Mouse (Mus musculus) spleen, adult 12 weeks (tissue): ENCODE measurements around the gene Fam163b.

Experiments
- DNase-seq: peaks from one replicate; pipeline ENCODE4 v3.0.0; 2022; ENCODE audit warnings: low spot score

Fam163b gene

DNA sequence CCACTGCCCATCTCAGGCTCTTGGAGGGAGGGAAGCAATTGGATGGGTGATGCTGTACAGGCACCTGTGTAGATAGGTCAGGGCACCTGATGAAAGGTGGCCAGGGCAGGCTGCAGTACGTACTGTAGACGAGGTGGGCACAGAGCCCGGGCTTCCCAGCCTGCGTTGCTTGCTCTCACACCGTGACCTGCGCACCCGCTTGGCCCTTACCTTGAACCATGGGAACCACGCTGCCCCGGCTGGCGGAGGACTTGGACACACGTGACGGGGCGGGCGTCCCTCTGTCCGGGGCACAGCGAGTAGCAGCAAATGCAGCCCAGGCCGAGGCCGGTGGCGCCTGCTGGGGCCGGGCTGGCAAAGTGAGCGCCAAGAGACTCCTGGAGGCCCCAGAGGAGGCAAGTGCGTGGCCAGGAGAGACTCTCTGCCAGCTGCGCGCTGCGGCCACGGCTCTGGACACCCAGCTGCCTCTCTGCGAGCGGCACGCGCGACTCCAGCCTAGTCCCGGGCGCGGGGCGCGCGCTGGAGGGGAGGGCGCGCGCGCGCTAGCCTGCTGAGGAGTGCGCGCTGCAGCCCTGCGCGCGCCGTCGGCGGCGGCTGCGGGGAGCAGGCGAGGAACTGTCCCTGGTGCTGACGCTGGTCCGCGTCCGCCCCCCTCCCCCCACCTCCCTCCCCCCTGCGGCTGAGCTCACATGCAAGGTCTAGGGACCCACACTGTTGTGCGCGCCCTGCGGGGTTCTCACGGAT is at the start of gene Fam163b:
Gene Fam163b (minus strand): TSS at position 542 of the 744 bp plus-strand sequence.
- DNase-seq: no peak

DNA sequence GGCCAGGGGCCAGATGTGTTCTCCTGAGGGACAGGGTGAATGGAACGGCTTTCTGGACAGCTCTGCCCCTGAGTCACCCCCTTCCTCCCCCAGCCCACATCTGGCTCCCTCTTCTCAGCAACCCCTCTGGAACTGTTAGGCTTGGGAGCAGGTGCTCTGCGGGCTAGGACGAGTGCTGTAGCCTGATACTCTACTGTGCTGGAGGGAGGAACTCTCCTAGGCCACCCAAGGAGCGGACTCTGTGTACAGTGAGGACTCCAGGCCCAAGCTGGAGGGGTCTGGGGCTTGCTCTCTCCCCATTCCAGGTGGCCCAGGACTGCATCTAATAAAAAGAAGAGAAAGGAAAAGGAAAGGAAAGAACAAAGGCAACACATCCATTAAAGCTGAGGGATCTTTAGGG is 47.7 kb upstream of the Fam163b start:
- no peak for DNase-seq

DNA sequence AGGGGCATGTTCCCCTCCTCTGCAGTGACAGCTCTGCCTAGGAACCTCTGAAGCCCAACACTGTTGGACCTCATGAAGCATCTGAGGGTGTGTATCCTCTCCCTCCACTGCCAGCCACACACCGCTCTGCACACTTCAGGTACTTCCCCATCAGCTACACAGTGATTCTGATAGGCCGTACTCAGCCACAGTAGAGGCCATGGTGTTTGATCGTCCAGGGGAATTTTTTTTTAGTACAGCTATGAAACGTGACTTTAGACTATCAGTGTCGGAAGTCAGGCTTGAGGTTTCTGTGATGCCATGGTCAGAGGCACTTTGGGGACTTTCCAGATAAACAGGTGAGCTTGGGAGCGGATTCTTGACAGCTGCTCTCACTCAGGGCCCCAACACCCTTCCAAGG is 45.2 kb upstream of the Fam163b start:
- no peak for DNase-seq

DNA sequence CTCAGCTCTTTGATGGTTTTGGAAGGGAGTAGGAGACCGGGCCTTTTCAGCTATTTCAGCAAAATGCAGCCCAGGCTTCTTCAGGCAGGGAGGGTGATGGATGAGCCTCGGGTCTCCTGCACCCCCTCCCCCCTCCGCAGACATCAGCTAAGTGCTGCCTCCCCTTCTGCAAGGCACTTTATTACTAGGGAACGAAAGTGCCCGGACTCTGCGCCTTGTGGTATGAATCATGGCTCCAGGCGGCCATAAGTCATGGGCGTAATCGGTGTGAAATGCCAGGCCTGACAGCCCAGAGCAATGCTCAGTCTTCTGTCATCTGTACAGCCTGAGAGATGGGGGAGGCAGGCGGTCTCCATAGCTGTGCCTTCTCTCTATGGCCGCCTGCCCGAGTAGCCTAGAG is 41.4 kb upstream of the Fam163b start:
- no peak for DNase-seq

GRCm38 (mm10) chr2:27181907-27182306 is 39.6 kb upstream of the Fam163b start:
- DNase-seq: no peak

DNA sequence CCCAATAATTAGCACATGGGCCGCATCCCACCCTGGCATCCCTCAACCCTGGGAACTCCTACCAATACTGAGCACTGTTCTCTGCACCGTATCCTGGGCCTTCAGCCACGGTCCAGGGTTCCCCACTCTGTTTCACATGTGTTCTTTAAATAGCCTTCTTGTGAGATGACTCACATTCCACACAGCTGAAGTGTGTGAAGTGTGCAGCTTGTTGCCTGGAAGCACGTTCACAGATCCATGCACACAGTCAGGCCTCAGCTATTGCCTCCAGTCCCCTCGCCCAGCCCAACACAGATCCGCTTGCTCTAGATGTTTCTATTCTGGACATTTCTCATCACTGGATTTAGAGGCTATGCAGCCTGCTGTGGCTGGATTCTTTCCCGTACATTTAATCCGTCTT is 36.8 kb upstream of the Fam163b start:
- no peak for DNase-seq

- DNase-seq: no peak
Measured at GRCm38 (mm10) chr2:27175696-27176267, 33.5 kb upstream of the Fam163b start.

GRCm38 (mm10) chr2:27174242-27174641 is 32.0 kb upstream of the Fam163b start:
- no peak for DNase-seq

DNA sequence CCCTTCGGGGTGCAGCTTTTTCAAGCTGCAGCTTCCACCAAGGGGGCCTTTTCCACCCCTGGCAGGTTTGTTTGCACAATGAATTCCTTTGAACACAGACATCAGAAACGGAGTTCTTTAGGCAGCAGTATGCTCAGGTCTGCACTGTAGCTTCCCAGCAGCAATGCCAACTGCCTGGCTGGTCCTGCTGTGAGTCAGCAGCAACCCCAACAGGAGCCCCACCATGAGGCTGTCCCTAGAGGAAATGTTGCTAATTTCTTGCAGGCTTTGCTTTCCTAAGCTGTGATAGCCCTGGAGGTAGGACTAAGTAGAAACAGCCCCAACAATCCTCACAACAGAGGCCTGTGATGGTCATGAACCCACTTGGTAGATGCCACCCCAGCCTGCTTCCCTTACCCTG is 24.7 kb upstream of the Fam163b start:
- DNase-seq: no peak

DNA sequence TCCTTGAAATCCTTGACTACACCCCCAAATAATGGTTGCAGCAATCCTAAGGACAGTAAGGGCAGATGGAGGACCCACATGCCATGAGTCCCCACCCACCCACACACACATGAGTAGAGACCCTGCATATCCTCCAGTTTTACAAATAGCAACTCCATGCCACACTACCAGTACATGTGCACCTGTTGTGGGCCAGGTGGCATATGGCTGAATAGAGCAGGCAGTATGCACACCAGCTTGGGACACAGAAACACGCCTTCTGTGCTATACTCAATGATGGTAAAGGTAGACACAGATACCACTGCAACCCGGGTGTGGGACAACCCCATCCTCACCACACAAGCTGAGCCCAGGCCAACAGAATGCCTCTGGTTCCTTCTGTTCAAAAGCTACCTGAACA is 23.8 kb upstream of the Fam163b start:
- no peak for DNase-seq

DNA sequence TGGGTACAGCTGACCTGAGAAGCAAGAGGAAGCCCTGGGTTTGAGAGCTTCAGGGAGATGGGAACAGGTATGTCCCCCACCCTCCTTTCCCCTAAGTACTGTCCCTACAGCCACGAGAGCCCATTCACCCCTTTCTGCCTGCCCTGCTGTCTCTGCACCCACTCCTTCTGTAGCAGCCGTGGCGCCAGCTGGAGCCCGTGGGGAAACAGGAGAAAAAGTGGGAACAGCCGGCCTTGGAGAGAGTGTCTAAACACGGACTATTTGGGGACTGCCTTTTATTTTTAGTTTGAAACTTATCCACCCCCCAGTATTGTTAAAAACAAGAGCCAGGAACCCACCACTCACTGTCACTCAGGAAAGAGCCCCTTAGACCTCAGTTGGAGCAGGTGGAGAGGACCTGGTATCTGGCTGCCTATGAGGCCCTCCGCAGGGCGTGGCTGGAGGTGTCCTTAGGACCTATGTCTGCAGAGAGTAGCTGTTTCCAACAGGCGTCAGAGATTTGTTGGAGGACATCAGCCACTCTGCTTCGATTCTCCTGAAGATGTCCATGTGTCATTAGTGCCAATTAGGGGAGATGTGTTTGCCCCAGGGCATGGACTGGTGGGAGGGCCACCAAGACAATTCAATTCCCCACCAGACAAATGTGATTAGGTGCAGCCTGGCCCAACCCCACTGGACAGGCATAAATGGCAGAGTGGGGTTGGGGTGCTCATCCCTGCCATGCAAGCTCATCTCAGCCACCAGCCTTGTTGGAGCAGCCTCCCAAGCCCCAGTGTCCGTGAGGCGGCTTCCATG is 22.7 kb upstream of the Fam163b start, which contains the start of gene Dbh:
Gene Dbh (plus strand): TSS at position 438 of the 795 bp plus-strand sequence.
- DNase-seq: no peak

DNA sequence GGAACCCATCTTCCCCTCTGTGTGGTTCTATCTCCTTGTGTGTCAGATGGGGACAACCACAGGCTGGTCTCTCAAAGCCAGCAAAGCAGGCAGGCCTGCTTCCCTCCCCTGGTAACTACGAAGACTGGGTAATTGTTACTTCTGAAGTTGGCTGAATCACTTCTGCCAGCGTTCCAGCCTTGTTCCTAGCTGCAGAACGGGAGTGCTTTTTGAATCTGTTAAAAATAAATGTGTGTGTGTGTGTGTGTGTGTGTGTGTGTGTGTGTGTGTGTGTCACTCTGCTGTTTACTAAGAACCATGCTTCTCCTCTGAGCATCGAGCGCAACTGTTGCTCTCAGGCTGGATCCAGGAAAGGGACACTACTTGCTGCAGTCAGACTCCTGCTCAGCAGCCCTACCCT is 21.6 kb upstream of the Fam163b start:
- DNase-seq: no peak

- DNase-seq: no peak
Measured at GRCm38 (mm10) chr2:27162656-27163055, 20.4 kb upstream of the Fam163b start.

GRCm38 (mm10) chr2:27161526-27161925 is 19.2 kb upstream of the Fam163b start:
- no peak for DNase-seq

- DNase-seq: no peak
Measured at GRCm38 (mm10) chr2:27156596-27156995, 14.3 kb upstream of the Fam163b start.

DNA sequence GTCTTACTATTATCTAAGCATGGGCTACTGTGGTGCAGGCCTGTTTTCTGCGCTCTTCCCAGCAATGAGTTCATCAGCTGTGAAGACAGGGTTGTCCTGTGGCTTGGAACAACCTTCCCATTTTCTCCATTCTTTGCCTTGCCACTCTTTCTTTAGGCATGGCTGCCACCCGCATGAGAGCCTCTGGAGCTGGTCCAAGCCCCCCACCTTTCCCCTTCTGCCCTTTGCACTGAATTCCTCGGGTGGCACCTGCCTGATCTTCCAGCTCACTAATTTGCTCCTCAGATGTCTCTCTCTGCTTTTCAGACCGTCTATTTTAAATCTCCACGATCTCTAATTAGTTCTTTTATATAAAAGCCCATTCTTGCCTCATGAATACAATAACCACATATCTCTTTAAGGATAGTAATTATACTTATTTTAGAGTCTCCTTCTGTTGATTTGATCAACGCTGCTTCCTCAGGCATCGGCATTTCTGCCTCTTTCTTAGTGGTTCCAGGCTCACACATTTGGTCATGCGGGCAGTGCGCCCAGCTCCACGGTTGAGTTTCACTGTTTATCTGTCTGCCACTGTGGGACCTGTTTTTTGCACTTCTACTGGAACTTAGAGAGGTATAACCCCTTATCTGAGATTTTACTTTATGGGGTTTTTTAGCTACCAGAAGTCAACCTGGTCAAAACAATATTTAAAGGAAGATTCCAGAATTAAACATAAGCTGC is 12.3 kb upstream of the Fam163b start:
- no peak for DNase-seq

DNA sequence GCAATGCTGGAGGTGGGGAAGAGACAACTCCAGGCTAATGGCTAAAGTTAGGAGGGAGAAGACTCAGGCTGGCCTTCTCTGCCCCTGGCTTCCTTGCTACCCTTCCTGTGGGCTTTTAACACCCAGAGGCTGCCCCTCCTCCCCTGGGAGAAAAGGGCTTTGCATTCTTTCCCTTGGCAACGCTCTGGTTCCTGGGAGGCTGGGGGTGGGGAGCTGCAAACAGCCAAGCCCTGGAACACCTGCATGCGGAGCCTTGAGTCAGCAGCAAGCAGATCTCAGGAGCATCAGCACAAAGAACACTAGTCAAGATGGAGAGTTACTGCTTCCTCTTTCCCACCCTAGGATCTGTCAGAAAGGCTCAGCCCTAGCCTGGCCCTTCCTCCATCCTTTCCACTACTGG is 7.2 kb upstream of the Fam163b start:
- DNase-seq: no peak

GRCm38 (mm10) chr2:27146840-27147239 is 4.5 kb upstream of the Fam163b start:
- DNase-seq: no peak

DNA sequence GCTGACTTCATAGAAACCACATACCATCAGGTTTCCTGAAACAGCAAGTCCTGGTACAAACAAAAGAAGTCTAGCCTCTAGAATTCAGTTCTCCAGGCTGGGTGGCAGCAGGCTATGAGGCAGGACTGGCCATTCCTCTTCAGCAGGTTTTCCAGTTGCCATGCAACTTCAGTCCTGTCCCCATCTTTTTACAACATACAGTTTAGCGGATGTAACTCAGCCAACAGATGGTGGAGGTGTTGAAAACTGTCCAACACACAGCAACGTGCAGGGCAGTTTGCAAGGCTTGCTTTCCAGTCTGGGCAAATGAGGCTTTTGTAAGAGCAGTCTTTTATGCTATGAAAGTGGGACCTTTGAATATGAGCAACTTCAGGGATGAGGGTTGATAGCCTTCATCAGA is 2.7 kb upstream of the Fam163b start:
- DNase-seq: no peak

GRCm38 (mm10) chr2:27138356-27138755 is 3.9 kb downstream of the Fam163b start:
- DNase-seq: no peak

GRCm38 (mm10) chr2:27136789-27137188 is 5.5 kb downstream of the Fam163b start:
- DNase-seq: no peak

DNA sequence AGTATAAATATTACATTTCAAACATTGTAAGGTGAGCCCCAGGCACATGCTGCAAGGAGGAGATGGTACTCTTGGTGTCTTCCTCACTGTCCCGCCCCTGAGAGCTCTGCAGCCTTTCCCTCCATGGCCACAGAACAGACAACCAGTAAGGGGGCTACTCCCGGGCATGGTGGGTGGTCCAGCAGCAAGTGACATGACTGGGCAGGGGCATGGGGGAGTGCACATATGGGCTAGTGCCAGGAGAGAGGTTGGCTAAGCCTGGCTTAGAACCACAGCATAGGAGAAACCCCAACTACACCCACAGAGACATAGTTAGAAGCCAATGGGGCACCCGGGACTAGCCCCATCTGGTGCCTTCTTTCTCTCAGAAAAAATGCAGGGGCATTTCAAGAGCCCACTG is 6.0 kb downstream of the Fam163b start:
- DNase-seq: no peak
